ENCODE assay signal across 8 mouse cellular contexts in genomic region chr17:65950622-65951404, GRCm38 (mm10). TPM values are rescaled to one million over a fixed set of nuclear protein-coding genes. Genes with fewer than 3 reads are reported as not detected.
DNase-seq lines count a peak whose midpoint lies in the region; ATAC-seq lines count a peak whose summit lies in the region.

Gene Twsg1, minus strand, starts transcription at chr17:65951226.

- no peaks in the 10 kb centered on the region for H3K9me3 ChIP-seq in megakaryocyte, embryonic 14.5 days

- H3K36me3 ChIP-seq in megakaryocyte, embryonic 14.5 days (replicated peaks; ENCODE audit: low read length) = peaks cover 20% of the 10 kb centered on the region

- peak; percentile 87 for ATAC-seq in common myeloid progenitor, adult 5-6 weeks (replicated peaks; ENCODE audit: low read depth, poor library complexity, severe bottlenecking)

- peaks cover 42% of the 10 kb centered on the region for H3K4me1 ChIP-seq in megakaryocyte, embryonic 14.5 days

- H3K4me3 ChIP-seq in megakaryocyte, embryonic 14.5 days (replicated peaks) = peak within 1 kb of the TSS; percentile 94

- no peaks in the 10 kb centered on the region for H3K27me3 ChIP-seq in megakaryocyte, embryonic 14.5 days (replicated peaks)

- peak; percentile 92 for DNase-seq in ZHBTc4 (ENCODE audit: low read depth, low spot score)
- peak; percentile 93 to 95 for DNase-seq in gastrocnemius, adult 8-10 months (ENCODE audit: low spot score in 2 of 2)
- DNase-seq in hindlimb bud, embryonic 11.5 days (ENCODE audit: extremely low spot score, low read depth, low spot score) = peak; percentile 37
- DNase-seq in left cerebral cortex, adult 8-10 months (ENCODE audit: low spot score in 2 of 2) = peak; percentile 72 to 89
- peak; percentile 92 to 93 for DNase-seq in right cerebral cortex, postnatal 10 days (ENCODE audit: low spot score in 2 of 2)
- DNase-seq in urinary bladder, postnatal 25 days (ENCODE audit: low spot score) = peak; percentile 98

RNA-seq across cellular contexts. Expression of gene Twsg1, which starts in this region (rescaled TPM):
- 21.8 and 23.3 TPM in 2 replicates for total RNA-seq in common myeloid progenitor, adult 5-6 weeks (2017)
- total RNA-seq in gastrocnemius, adult 8-10 months (2022) = 10 to 100 TPM; 31.6 to 41.9 (median 38.2) TPM
- total RNA-seq in left cerebral cortex, adult 8-10 months (2022) = 10 to 100 TPM; 26.0 to 33.7 (median 27.8) TPM
- polyA plus RNA-seq in megakaryocyte, embryonic 14.5 days (2012; ENCODE audit: insufficient read depth, low replicate concordance) = 1.9 and 3.3 TPM in 2 replicates

Comparison
In these comparisons a context has a peak if more than half of its experiments do, and no peak if none do; other contexts are left out.
1. Peak in every context shown above with its lines: DNase-seq, ATAC-seq and H3K4me3 ChIP-seq.
2. DNase-seq: peak in every context shown above with its lines; median percentile 98 in urinary bladder, postnatal 25 days; 94 in gastrocnemius, adult 8-10 months; 92 in right cerebral cortex, postnatal 10 days; 92 in ZHBTc4; 80 in left cerebral cortex, adult 8-10 months; 37 in hindlimb bud, embryonic 11.5 days.